Mouse (Mus musculus) cortical plate, adult 2 months (tissue): ENCODE measurements at regions not wholly inside any gene's neighbourhood (a gene's known extent, or its start where the extent isn't known, plus 50 kb on each side); places are given as distances from the start of the nearest gene placed in this dataset.

Source experiments
- H3K27ac ChIP-seq: fragments of 200-500 bp; 2 replicates; pipeline ENCODE4 v1.5.1; 2012; ENCODE audit warnings: low read length, control low read depth, inconsistent platforms; ENCODE audit not compliant: insufficient read depth
- H3K4me1 ChIP-seq: fragments of 200-500 bp; 2 replicates; pipeline ENCODE4 v1.6.1; 2011; ENCODE audit warnings: low read length; ENCODE audit not compliant: control insufficient read depth, insufficient read depth
- H3K4me3 ChIP-seq: fragments of 200-500 bp; 2 replicates; pipeline ENCODE4 v1.5.1; 2011; ENCODE audit warnings: mild to moderate bottlenecking, low read length, control low read depth; ENCODE audit not compliant: insufficient read depth
- CTCF ChIP-seq: fragments of 200-500 bp; IDR thresholded peaks from 2 replicates; pipeline ENCODE4 v1.5.1; 2011; ENCODE audit warnings: mild to moderate bottlenecking, control low read depth, low read length; ENCODE audit not compliant: insufficient read depth; ENCODE audit errors: extremely low read depth
- POLR2A ChIP-seq: fragments of 200-500 bp; IDR thresholded peaks from 2 replicates; pipeline ENCODE4 v1.6.1; 2011; ENCODE audit warnings: mild to moderate bottlenecking, low read length, control low read depth; ENCODE audit not compliant: insufficient read depth; ENCODE audit errors: extremely low read depth

GRCm38 (mm10) chr3:21840751-21841488, 235.5 kb upstream of the Tbl1xr1 start:
- TF ChIP-seq CTCF, result no peak
- no peak for TF ChIP-seq POLR2A
- Histone ChIP-seq H3K27ac (no peak overlapping the region), H3K4me3 (no peak overlapping the region), H3K4me1 (no peaks in the 10 kb centered on the region)

GRCm38 (mm10) chr3:21841506-21841905, 234.9 kb upstream of the Tbl1xr1 start:
- Histone ChIP-seq H3K4me3 (no peak overlapping the region), H3K27ac (no peak overlapping the region), H3K4me1 (no peaks in the 10 kb centered on the region)
- TF ChIP-seq POLR2A, result no peak
- no peak for TF ChIP-seq CTCF

GRCm38 (mm10) chr3:21842545-21843291, 233.7 kb upstream of the Tbl1xr1 start:
- no peak overlapping the region for H3K4me3 ChIP-seq
- TF ChIP-seq CTCF (no peak), POLR2A (no peak)
- H3K27ac ChIP-seq, result no peak overlapping the region
- no peaks in the 10 kb centered on the region for H3K4me1 ChIP-seq

GRCm38 (mm10) chr3:21843292-21843852, 233.1 kb upstream of the Tbl1xr1 start:
- no peak overlapping the region for H3K4me3 ChIP-seq
- TF ChIP-seq POLR2A (no peak), CTCF (no peak)
- H3K27ac ChIP-seq, result no peak overlapping the region
- no peaks in the 10 kb centered on the region for H3K4me1 ChIP-seq

- Histone ChIP-seq H3K4me1 (no peaks in the 10 kb centered on the region), H3K27ac (no peak overlapping the region), H3K4me3 (no peak overlapping the region)
- TF ChIP-seq POLR2A, result no peak
- no peak for TF ChIP-seq CTCF
Measured at GRCm38 (mm10) chr3:21849831-21850230, 226.6 kb upstream of the Tbl1xr1 start.

- TF ChIP-seq CTCF (no peak), POLR2A (no peak)
- Histone ChIP-seq H3K4me1 (no peaks in the 10 kb centered on the region), H3K4me3 (no peak overlapping the region), H3K27ac (no peak overlapping the region)
Measured at GRCm38 (mm10) chr3:21850977-21851376, 225.5 kb upstream of the Tbl1xr1 start.

GRCm38 (mm10) chr3:21854340-21854739, 222.1 kb upstream of the Tbl1xr1 start:
- Histone ChIP-seq H3K27ac (no peak overlapping the region), H3K4me3 (no peak overlapping the region), H3K4me1 (no peaks in the 10 kb centered on the region)
- TF ChIP-seq POLR2A, result no peak
- no peak for TF ChIP-seq CTCF

GRCm38 (mm10) chr3:21859436-21859835, 217.0 kb upstream of the Tbl1xr1 start:
- no peak for TF ChIP-seq POLR2A
- no peak for TF ChIP-seq CTCF
- H3K27ac ChIP-seq, result no peak overlapping the region
- H3K4me1 ChIP-seq, result no peaks in the 10 kb centered on the region
- H3K4me3 ChIP-seq, result no peak overlapping the region

- no peaks in the 10 kb centered on the region for H3K4me1 ChIP-seq
- TF ChIP-seq POLR2A (no peak), CTCF (no peak)
- H3K27ac ChIP-seq, result no peak overlapping the region
- H3K4me3 ChIP-seq, result no peak overlapping the region
Measured at GRCm38 (mm10) chr3:21860915-21861635, 215.4 kb upstream of the Tbl1xr1 start.

GRCm38 (mm10) chr3:21861636-21861970, 214.8 kb upstream of the Tbl1xr1 start:
- Histone ChIP-seq H3K4me3 (no peak overlapping the region), H3K27ac (no peak overlapping the region), H3K4me1 (no peaks in the 10 kb centered on the region)
- TF ChIP-seq POLR2A, result no peak
- TF ChIP-seq CTCF, result no peak
